Mouse (Mus musculus) frontal cortex, postnatal 36 days (tissue): ENCODE measurements at regions not wholly inside any gene's neighbourhood (a gene's known extent, or its start where the extent isn't known, plus 50 kb on each side); places are given as distances from the start of the nearest gene placed in this dataset.

Experiments used
- DNase-seq, 2 experiments: peaks; one replicate each; pipeline ENCODE4 v3.0.0; 2022; ENCODE audit warnings: low spot score in 2 of 2

DNA sequence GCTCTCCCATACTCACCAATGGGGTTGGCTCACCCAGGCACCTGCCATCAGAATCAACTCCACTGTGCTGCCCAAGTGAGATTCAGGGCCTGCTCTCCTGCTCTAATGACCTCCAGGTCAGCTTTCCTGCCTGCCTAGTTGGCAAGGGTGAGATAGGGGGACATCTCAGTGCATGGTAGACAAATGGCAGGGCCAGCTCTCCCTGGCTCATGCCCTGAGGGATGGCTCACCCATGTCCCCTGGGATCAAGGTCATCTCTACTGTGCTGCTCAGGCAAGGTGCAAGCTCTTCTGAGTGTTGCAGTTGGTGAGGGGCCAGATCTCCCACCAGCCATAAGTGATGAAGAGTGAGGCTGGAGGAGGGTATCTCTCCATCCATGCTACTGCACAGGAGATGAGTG is 161.2 kb downstream of the Diras2 start:
- DNase-seq, result no peak

- DNase-seq, result peak in 1 of 2 experiments; percentile 25
These were observed 159.1 kb downstream of the Diras2 start for GRCm38 (mm10) chr13:52371986-52372385.

DNA sequence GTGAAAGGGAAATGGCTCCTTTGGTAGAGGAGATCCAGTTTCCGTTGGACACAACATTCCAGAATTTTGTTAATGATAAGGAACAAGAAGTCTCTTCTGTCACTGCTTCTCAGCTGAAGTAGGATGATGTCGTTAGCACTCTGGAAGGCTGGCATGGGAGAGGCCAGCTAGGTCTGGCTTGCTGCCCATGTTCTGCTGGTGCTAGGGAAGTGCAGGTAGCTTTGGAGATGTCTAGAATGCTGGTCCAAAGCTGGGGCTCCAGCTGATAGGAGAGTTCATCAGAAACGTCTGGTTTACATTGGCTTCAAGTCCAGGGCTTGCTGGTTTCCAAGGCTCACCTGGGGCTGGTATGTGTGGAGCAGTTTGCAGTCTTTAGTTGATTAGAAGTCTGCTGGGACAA is 156.3 kb downstream of the Diras2 start:
- no peak for DNase-seq

- no peak for DNase-seq
These were observed 152.8 kb downstream of the Diras2 start for GRCm38 (mm10) chr13:52378236-52378635.

- DNase-seq, result no peak
These were observed 141.8 kb downstream of the Diras2 start for GRCm38 (mm10) chr13:52389271-52389670.

GRCm38 (mm10) chr13:52395786-52396185 is 135.3 kb downstream of the Diras2 start:
- no peak for DNase-seq

DNA sequence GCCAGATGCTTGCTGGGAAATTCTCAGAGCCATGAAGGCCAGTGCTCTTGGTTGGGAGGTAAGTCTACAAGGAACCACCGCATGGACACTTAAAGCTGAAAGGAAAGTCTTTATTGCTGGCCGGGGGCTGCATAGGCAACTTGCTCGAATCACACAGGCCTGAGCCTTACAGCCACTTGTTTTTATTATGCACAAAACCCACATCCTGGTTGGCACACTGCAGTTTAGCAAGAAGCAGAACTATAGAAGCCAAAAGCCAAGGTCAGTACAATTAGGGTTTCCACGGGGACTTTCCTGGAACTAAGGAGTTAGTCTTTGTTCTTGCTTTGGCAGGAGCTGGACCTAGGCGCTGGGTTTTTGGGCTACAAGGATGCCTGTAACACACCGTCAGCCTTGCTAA is 132.7 kb downstream of the Diras2 start:
- no peak for DNase-seq

GRCm38 (mm10) chr13:52399143-52399542 is 131.9 kb downstream of the Diras2 start:
- DNase-seq, result no peak

GRCm38 (mm10) chr13:52403805-52404204 is 127.3 kb downstream of the Diras2 start:
- DNase-seq, result no peak

DNA sequence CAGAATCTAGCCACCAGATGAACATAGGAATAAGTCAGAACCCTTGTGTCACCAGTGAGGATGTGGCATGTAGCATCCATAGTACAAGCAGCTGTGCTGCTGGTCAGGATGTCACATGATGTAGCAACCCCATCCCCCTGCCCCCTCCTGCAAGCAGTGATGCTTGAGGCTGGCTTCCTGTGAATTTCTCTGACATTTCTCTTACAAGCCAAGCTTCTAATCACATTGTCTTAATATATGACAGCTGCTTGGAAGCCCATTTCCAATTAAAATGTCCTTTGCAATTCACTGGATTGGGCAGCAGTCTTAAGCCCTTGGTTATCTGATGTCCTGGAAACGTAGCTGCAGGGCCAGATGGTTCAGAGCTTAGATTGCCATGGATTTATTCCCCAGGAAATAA is 114.8 kb downstream of the Diras2 start:
- no peak for DNase-seq

DNA sequence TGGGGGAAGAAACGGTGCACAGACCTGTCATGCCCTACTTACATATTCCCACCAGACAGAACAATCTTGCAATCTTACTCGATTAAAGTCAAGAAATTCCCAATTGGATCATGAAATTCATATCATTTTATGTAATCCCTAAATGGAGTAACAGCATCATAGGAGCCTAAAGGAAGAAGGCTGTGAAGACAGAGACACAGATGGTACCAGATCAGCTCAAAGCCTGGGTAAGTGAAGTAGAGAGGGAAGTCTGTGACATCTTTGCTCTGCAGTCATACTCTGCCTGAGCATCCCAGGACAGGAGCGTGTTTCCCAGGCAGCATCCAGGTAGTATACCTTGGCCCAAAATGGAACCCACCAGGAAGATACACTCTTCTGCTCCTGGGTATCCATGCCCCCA is 108.6 kb downstream of the Diras2 start:
- DNase-seq, result no peak

DNA sequence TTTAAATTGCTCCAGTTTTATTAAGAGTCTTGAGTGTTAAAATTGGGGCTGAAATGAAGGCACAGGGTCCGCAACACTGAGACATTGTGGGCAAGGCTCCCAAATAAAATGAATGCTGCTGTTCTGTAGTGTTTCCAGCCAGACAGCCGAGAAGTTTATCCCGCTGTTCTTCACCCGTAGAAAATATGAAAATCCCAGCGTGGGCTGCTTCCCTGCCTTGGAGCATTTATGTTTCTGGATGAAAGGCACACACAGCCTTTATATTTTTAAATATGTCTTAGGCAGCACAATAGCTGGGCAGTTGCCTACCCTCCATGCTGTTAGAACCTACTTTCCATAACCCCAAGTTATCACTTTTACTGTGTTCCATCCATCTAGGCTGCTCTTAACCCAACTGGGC is 102.6 kb downstream of the Diras2 start:
- peak in 1 of 2 experiments; percentile 40 for DNase-seq

- peak in 1 of 2 experiments; percentile 79 for DNase-seq
These were observed 94.3 kb downstream of the Diras2 start for GRCm38 (mm10) chr13:52436756-52437155.

DNA sequence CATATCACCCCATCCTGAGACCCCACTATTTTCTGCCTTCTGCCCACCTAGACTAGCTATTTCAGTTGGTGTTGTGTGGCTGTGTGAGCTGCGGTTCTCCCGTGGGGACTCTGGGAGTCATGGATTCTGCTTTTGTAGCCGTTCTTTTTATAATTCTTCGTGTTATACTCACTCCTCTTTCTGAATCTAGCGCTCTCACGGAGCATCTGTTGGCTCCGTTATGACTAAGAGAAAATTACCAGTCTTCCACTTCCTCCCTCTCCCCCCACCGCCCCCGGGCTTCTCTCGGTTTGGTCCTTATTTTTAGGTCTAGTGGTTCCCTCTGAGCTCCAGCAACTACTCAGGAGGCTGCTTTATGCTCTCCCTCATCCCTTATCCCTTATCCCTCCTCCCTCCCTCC is 85.6 kb downstream of the Diras2 start:
- DNase-seq, result peak; percentile 64 to 83

DNA sequence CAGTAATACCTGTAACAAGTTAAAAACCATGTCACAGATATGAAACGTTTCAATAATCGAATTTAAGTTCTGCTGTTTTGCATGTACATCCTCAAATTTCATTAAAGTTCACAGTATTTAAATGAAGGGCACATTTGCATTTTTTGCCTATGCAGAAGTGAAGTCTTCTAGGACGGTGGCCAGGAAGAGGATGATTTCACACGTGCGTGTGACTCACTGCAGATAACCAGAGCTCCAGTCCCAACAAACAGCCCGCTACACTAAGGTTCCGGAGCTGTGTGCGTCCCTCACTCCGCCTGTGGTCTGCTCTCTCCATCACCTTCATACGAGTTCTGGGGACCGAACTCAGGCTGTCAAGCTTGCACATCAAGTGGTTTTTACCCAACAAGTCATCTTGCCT is 82.2 kb downstream of the Diras2 start:
- no peak for DNase-seq

DNA sequence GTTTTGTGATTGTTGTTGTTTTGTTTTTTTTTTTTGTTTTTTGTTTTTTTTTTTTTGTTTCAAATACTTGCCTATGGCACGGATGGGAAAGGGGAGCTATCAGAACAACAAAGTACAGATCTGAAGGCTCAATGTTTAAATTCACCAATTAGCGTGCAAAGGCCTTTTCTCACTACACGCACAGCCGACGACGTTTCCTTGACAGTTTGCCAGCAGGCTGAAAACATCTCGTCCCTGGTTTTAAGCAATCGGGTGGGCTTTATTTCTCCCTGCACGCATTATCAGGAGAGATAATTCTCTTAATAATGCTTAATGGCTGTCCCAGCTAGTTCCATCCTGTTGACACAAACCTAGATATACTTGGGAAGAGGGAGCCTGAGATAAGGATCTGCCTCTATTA is 79.6 kb downstream of the Diras2 start:
- no peak for DNase-seq

GRCm38 (mm10) chr13:52452291-52452690 is 78.8 kb downstream of the Diras2 start:
- DNase-seq, result no peak
